Mouse (Mus musculus): Measurements from ENCODE around the gene Tns1.

The Tns1 gene

GRCm38 (mm10) chr1:74034736-74035135, 89.5 kb downstream of the Tns1 start:
- peak; percentile 67 for DNase-seq (ENCODE audit: low read depth, low spot score)

- DNase-seq (ENCODE audit: low read depth, low spot score): no peak
Observed at GRCm38 (mm10) chr1:74034211-74034610, 90.0 kb downstream of the Tns1 start.

GRCm38 (mm10) chr1:74033407-74033806, 90.8 kb downstream of the Tns1 start:
- DNase-seq (ENCODE audit: low read depth, low spot score): no peak

- DNase-seq (ENCODE audit: low read depth, low spot score): no peak
Observed at GRCm38 (mm10) chr1:74032966-74033365, 91.3 kb downstream of the Tns1 start.

- no peak for DNase-seq (ENCODE audit: low read depth, low spot score)
Observed at GRCm38 (mm10) chr1:74031771-74032609, 92.3 kb downstream of the Tns1 start.

- DNase-seq (ENCODE audit: low read depth, low spot score): no peak
Observed at GRCm38 (mm10) chr1:74030901-74031360, 93.3 kb downstream of the Tns1 start.

- DNase-seq (ENCODE audit: low read depth, low spot score): no peak
Observed at GRCm38 (mm10) chr1:74030285-74030684, 94.0 kb downstream of the Tns1 start.

- no peak for DNase-seq (ENCODE audit: low read depth, low spot score)
Observed at GRCm38 (mm10) chr1:74029669-74030068, 94.6 kb downstream of the Tns1 start.

- DNase-seq (ENCODE audit: low read depth, low spot score): peak; percentile 82
Observed at GRCm38 (mm10) chr1:74028881-74029266, 95.4 kb downstream of the Tns1 start.

- no peak for DNase-seq (ENCODE audit: low read depth, low spot score)
Observed at GRCm38 (mm10) chr1:74028118-74028880, 96.0 kb downstream of the Tns1 start.

GRCm38 (mm10) chr1:74027559-74028091, 96.6 kb downstream of the Tns1 start:
- DNase-seq (ENCODE audit: low read depth, low spot score): peak; percentile 77

GRCm38 (mm10) chr1:74026703-74027195, 97.5 kb downstream of the Tns1 start:
- no peak for DNase-seq (ENCODE audit: low read depth, low spot score)

GRCm38 (mm10) chr1:74025651-74026226, 98.5 kb downstream of the Tns1 start:
- no peak for DNase-seq (ENCODE audit: low read depth, low spot score)

GRCm38 (mm10) chr1:74025227-74025626, 99.0 kb downstream of the Tns1 start:
- DNase-seq (ENCODE audit: low read depth, low spot score): no peak

- no peak for DNase-seq (ENCODE audit: low read depth, low spot score)
Observed at GRCm38 (mm10) chr1:74024452-74025190, 99.6 kb downstream of the Tns1 start.

- DNase-seq (ENCODE audit: low read depth, low spot score): no peak
Observed at GRCm38 (mm10) chr1:74022998-74023397, 101.3 kb downstream of the Tns1 start.

- no peak for DNase-seq (ENCODE audit: low read depth, low spot score)
Observed at GRCm38 (mm10) chr1:74022536-74022935, 101.7 kb downstream of the Tns1 start.

GRCm38 (mm10) chr1:74020235-74020634, 104.0 kb downstream of the Tns1 start:
- no peak for DNase-seq (ENCODE audit: low read depth, low spot score)

GRCm38 (mm10) chr1:74017399-74018172, 106.7 kb downstream of the Tns1 start:
- no peak for DNase-seq (ENCODE audit: low read depth, low spot score)

- DNase-seq (ENCODE audit: low read depth, low spot score): no peak
Observed at GRCm38 (mm10) chr1:74016618-74017017, 107.6 kb downstream of the Tns1 start.
